Mouse (Mus musculus) heart, embryonic 14.5 days (tissue): ENCODE data around the gene Per3. TPM values are rescaled to one million over a fixed set of nuclear protein-coding genes. Genes with fewer than 3 reads are reported as not detected.

Experiments
- ATAC-seq: fragments of 200-750 bp; cut with Nextera tagmentation; 2 replicates; pipeline ENCODE4 v1.8.0; 2017; ENCODE audit warnings: low read depth, moderate TSS enrichment; ENCODE audit not compliant: insufficient number of reproducible peaks, insufficient read depth, low FRiP score
- H3K27ac ChIP-seq, 2 experiments: fragments of 200-500 bp in 1 of 2; fragments of 300-500 bp in 1 of 2; sonication (generic) in 1 of 2; replicated peaks in 1 of 2; 2 replicates each; pipeline ENCODE4 v1.5.1; 2012 to 2014; ENCODE audit warnings: low read depth in 2 of 2, low read length in 2 of 2, control low read depth in 1 of 2, mild to moderate bottlenecking in 1 of 2, mixed read lengths in 1 of 2; ENCODE audit not compliant: control insufficient read depth in 1 of 2, insufficient read depth in 1 of 2
- H3K27me3 ChIP-seq: fragments of 300-500 bp; sonication (generic); 2 replicates; pipeline ENCODE4 v1.6.1; 2014; ENCODE audit warnings: mild to moderate bottlenecking, low read length, control low read depth; ENCODE audit not compliant: control insufficient read depth, insufficient read depth
- H3K36me3 ChIP-seq: fragments of 300-500 bp; sonication (generic); 2 replicates; pipeline ENCODE4 v1.6.1; 2014; ENCODE audit warnings: mild to moderate bottlenecking, control low read depth, low read length, mixed read lengths; ENCODE audit not compliant: control insufficient read depth, insufficient read depth
- H3K4me1 ChIP-seq, 2 experiments: fragments of 200-500 bp in 1 of 2; fragments of 300-500 bp in 1 of 2; sonication (generic) in 1 of 2; 2 replicates each; pipeline ENCODE4 v1.6.1; 2012 to 2014; ENCODE audit warnings: low read length in 2 of 2, control low read depth in 1 of 2, mixed read lengths in 1 of 2; ENCODE audit not compliant: control insufficient read depth in 2 of 2, insufficient read depth in 2 of 2
- H3K4me2 ChIP-seq: fragments of 300-500 bp; sonication (generic); 2 replicates; pipeline ENCODE4 v1.6.1; 2014; ENCODE audit warnings: mild to moderate bottlenecking, low read length
- H3K4me3 ChIP-seq, 2 experiments: fragments of 200-500 bp in 1 of 2; fragments of 300-500 bp in 1 of 2; sonication (generic) in 1 of 2; 2 replicates each; pipeline ENCODE4 v1.5.1; 2012 to 2014; ENCODE audit warnings: low read length in 2 of 2, mild to moderate bottlenecking in 2 of 2, control low read depth in 1 of 2, low read depth in 1 of 2, moderate library complexity in 1 of 2; ENCODE audit not compliant: control insufficient read depth in 1 of 2, insufficient read depth in 1 of 2
- H3K9ac ChIP-seq: fragments of 300-500 bp; sonication (generic); 2 replicates; pipeline ENCODE4 v1.6.1; 2014; ENCODE audit warnings: mild to moderate bottlenecking, low read length
- H3K9me3 ChIP-seq: fragments of 300-500 bp; sonication (generic); 2 replicates; pipeline ENCODE4 v1.6.1; 2016; ENCODE audit warnings: low read length, control low read depth; ENCODE audit not compliant: control insufficient read depth
- WGBS: fragments of 180-500 bp; shearing (Covaris S2); extraction: QIAGEN DNeasy Blood & Tissue Kit; methylation state at CpG from one replicate; pipeline ENCODE4 v1.1.7; 2014; 5-methylcytosine and 5-hydroxymethylcytosine counted together
- polyA plus RNA-seq: library from polyadenylated mRNA; unstranded; fragments of >200 nt; fragmentation: Nextera tagmentation; extraction: Ambion mirVana; gene quantifications from 2 replicates; pipeline ENCODE4 v1.2.1, GENCODE M21; 2014

Per3 gene
- polyA plus RNA-seq, 1 experiment from 2014 or later, result 11.3 TPM

DNA sequence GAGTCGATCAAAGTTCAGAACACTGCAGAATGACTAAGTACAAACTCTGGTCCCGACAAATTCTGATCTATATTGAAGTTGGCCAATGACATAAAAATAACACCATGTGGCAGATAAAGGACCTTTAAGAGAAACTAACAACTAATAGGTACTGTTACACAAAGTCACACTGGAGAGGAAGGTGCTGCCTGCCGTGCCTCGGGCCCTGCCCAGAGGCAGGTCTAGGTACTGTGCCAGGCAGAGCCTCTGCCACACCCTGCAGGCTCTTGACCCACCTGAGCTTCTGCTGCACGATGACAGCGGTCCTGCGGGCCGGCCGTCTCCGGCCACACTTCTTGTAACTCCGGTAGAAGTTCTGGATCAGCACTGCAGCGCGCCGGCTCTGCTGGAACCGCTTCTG lies 30.4 kb upstream of the Per3 start:
- Histone ChIP-seq H3K4me3 (no peak overlapping the region), H3K4me1 (0 out of 4 replicates have a peak, but pooled peaks cover 0 to 4% of the 10 kb centered on the region in 2 experiments), H3K36me3 (peaks cover 96% of the 10 kb centered on the region), H3K27me3 (no peaks in the 10 kb centered on the region), H3K4me2 (no peak overlapping the region), H3K9me3 (no peaks in the 10 kb centered on the region), H3K9ac (no peak overlapping the region), H3K27ac (no peak overlapping the region)
- ATAC-seq, result no peak
- 89% methylated on average over 15 of the region's 15 CpGs for WGBS

DNA sequence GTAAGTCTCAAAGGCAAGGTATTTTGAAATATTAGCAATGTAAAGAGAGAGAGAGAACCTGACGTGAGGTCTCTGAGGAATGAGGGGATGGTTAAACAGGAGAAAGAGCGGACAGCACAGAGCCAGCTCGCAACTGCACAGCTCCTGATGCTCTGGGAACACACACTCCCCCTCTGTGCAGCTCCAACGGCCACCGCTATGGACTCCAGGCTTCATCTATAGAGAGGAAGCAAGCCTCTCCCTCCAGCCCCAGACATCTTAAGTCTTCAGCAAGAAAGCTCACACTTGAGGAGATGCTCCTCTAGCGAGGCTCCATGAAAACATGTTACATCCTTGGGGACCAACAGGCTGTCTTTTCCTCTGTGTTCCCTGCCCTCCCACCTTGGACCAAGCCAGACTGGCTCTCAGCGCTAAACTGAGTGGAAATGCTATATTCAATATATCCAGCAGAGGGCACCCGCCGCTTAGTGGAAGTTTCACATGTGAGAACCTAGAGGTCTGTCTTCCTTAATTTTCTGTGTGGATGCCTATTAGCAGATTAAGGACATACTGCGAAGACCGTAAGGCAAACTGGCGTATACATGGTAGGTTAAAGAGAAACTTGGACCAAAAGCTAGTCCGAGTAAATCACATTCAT lies 28.8 kb upstream of the Per3 start:
- Histone ChIP-seq H3K4me2 (no peak overlapping the region), H3K36me3 (peaks cover 89% of the 10 kb centered on the region), H3K4me3 (no peak overlapping the region), H3K27ac (no peak overlapping the region), H3K9me3 (no peaks in the 10 kb centered on the region), H3K4me1 (0 out of 4 replicates have a peak, but pooled peaks cover 0 to 4% of the 10 kb centered on the region in 2 experiments), H3K9ac (no peak overlapping the region), H3K27me3 (no peaks in the 10 kb centered on the region)
- ATAC-seq, result no peak
- WGBS, result 48% methylated on average over 13 of the region's 13 CpGs

DNA sequence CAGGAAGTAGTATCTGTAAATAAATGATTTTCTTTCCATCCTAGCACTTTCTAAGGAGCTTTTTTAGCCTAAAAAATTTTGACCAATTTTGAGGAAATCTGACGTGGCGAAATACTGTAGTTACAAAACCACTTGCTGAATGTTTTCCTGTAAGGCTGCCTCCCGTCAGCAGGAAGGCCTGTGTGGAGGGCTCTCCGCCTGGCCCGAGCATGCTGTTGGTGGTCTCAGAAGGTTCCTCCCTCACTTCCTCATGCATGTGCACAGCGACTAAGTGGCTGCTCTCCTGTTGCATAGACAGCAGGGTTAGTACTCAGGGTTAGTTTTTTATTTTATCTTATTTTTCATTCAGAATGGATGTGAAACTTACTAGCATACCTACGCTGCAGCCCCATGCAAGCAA lies 26.5 kb upstream of the Per3 start:
- ATAC-seq, result no peak
- H3K4me2 ChIP-seq, result no peak overlapping the region
- 84% methylated on average over 7 of the region's 7 CpGs for WGBS

DNA sequence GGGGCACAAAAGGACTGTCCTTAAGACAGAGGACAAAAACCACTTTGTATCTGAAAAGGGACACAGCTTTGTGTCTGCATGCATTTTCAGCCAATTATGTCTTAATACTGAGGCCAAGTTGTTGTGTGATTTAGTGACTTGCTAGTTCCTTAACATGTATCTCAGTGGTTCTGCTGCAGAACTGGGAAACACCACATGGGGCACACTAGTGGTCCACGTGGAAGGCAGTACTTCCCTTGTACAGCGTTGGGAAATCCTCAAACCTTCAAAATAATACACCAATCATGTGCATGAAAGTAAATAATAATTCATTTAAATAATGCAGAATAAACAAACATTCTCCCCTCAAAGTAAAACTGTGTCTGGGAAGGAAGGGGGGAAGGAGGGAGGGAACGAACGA lies 24.3 kb upstream of the Per3 start:
- Histone ChIP-seq H3K9me3 (no peaks in the 10 kb centered on the region), H3K9ac (no peak overlapping the region), H3K27me3 (no peaks in the 10 kb centered on the region), H3K27ac (no peak overlapping the region), H3K36me3 (peaks cover 74% of the 10 kb centered on the region), H3K4me1 (no peaks in the 10 kb centered on the region), H3K4me2 (no peak overlapping the region), H3K4me3 (no peak overlapping the region)
- WGBS, result 62% methylated on average over 4 of the region's 4 CpGs
- ATAC-seq, result no peak

More for the DNA sequence above, 26.5 kb upstream of the Per3 start:
- Histone ChIP-seq H3K27ac (no peak overlapping the region), H3K9me3 (no peaks in the 10 kb centered on the region), H3K4me3 (no peak overlapping the region), H3K36me3 (peaks cover 88% of the 10 kb centered on the region), H3K4me1 (0 out of 4 replicates have a peak, but pooled peaks cover 0 to 4% of the 10 kb centered on the region in 2 experiments), H3K9ac (no peak overlapping the region), H3K27me3 (no peaks in the 10 kb centered on the region)

DNA sequence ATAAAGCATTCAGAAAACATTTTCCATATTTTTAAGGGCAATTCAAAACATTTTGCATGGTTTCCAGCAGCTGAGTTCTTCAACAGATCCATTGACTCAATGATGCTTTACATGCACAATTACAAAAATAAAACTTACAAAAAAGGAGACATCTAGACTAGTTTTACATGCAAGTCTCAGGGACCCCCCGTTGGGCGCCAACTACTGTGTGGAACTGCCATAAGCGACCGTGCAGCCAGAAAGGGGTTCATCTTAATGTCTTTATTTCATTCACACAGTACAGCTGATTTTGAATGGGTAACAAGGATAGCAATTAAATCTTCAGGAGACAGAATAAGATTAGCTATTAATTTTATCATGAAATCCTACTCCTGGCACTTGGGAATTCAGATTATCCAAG lies 15.1 kb upstream of the Per3 start:
- H3K4me2 ChIP-seq, result no peak overlapping the region
- no peaks in the 10 kb centered on the region for H3K27me3 ChIP-seq
- no peaks in the 10 kb centered on the region for H3K9me3 ChIP-seq
- peaks cover 0 to 12% of the 10 kb centered on the region in 2 experiments; a peak in 2 of 4 replicates for H3K4me1 ChIP-seq
- no peak for ATAC-seq
- H3K36me3 ChIP-seq, result peaks cover 49% of the 10 kb centered on the region
- WGBS, result 98% methylated on average over 4 of the region's 4 CpGs
- no peak overlapping the region for H3K4me3 ChIP-seq
- no peak overlapping the region for H3K9ac ChIP-seq
- H3K27ac ChIP-seq, result no peak overlapping the region

DNA sequence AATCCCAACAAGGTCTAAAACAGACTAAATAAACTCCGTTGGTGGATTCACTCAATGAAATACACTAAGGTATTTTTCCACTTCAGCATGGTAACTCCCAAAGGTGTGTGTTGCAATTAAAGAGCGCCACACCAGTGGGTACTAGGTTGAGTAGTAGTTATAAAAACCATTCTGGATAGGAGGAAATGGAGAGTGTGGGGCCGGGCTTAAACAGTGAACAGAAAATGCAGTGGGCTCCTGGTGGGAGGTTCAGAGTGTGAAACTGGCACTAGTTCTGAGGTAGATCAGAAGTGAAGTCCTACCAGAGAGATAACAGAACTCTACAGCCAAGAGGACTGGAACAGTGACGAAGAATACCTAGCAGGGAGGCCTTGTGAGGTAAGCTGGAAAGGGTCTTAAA lies 14.2 kb upstream of the Per3 start:
- Histone ChIP-seq H3K4me3 (peak overlapping the region in 1 of 2 experiments; percentile 67; a peak in 2 of 4 replicates), H3K27ac (peak overlapping the region; percentile 61 to 87; a peak in 3 of 4 replicates), H3K27me3 (no peaks in the 10 kb centered on the region)

DNA sequence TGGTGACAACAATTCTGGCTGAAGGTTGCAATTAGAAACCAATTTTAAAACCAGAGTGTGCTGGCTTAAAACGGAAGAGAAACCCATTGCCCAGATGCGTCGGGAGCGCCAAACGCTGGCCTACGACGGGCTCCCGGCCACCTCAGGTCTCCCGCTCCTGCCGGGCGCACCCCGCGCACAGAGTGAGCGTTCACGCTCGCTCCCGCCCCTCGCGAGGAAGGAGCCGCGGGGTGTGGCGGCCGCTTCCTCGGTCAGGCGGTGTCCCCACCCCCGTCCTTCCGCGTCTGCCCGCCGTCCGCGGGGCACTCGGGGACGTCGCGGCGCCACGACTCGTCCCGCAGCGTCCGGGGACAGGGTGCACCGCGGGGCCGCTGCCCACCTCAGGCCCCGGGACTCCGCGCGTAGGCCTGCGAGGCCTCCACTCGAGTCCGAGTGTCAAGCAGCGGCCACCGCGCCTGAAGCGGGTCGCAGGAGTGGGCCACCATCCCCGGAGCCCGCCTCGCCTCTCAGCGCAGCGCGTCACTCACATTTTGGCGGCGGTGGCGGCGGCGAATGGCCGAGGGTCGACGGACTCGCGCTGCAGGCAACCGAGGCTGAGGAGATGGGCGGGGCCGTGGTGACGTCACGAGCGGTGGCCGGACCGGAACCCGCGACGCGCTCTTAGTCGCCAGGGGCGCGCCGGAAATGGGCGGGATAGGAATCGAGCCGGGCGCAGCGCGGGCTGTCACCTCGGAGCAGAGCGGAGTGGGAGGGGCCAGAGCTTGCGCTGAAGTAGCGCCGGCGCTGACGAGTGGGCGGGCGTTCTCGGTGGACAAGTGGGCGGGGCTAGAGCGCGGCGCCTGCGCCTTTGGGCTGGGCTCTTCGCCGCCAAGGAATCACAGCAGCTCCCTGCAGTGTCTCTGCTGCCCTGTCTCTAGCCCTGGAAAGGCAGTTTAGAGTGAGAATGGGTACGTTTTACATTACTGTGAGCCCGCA lies 13.2 kb upstream of the Per3 start, which contains the start of gene Vamp3:
Gene Vamp3 (minus strand): TSS at position 617 of the 975 bp plus-strand sequence.
- Histone ChIP-seq H3K27ac (peak within 1 kb of the TSS; percentile 87 to 93), H3K27me3 (no peaks in the 10 kb centered on the region), H3K4me3 (peak within 1 kb of the TSS; percentile 67 to 81), H3K9me3 (no peaks in the 10 kb centered on the region), H3K4me2 (peak within 1 kb of the TSS; percentile 82), H3K9ac (peak within 1 kb of the TSS; percentile 82), H3K36me3 (peaks cover 46% of the 10 kb centered on the region), H3K4me1 (peaks cover 0 to 12% of the 10 kb centered on the region in 2 experiments; a peak in 2 of 4 replicates)
- peak; percentile 99 for ATAC-seq
- WGBS, result under 1% methylated on average over 111 of the region's 114 CpGs

More for the DNA sequence above, 14.2 kb upstream of the Per3 start:
- Histone ChIP-seq H3K4me2 (peak overlapping the region; percentile 69), H3K4me1 (peaks cover 0 to 12% of the 10 kb centered on the region in 2 experiments; a peak in 2 of 4 replicates), H3K9me3 (no peaks in the 10 kb centered on the region), H3K36me3 (peaks cover 49% of the 10 kb centered on the region), H3K9ac (peak overlapping the region; percentile 72)
- ATAC-seq, result no peak
- WGBS, result 82% methylated on average over 4 of the region's 4 CpGs
